Mouse (Mus musculus) left cerebral cortex, adult 9 months (tissue): Measurements from ENCODE around the gene Zrsr2.

ENCODE experiments used
- DNase-seq, 2 experiments: peaks; one replicate each; pipeline ENCODE4 v3.0.0; 2022; ENCODE audit warnings: low spot score in 2 of 2

The Zrsr2 gene

DNA sequence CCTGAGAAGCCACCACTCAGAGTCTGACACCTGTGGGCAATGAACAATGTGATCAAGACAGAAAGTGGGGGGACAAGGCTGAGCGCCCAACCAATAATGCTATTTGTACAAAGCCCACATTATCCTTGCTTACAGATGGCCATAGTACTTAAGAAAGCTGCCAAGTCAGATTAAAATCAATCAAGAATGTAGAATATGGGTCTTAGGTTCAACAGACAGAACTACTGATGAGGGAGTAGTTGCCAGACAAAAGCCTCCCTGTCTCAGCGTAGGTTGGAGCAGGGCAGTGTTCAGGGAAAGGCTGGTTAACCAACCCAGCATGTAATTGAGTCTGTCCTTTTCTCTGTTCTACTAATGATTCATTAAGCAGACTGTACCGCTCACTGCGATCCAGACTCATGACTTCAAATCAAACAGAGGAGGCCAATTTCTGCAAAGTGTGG, 72.9 kb downstream of the Zrsr2 start:
- no peak for DNase-seq
